Mouse (Mus musculus): ENCODE measurements around the gene Gm18336.
"Not testable (repeated sequence)": the region's sequence is repeated elsewhere in the genome, so short reads cannot be mapped to it uniquely, and the experiment has no call there.

The Gm18336 gene

GRCm38 (mm10) chrX:73398636-73399035 lies at the start of gene Gm18336:
TSS of gene Gm18336 (minus strand) at chrX:73398736.
- DNase-seq (ENCODE audit: extremely low read depth, low read depth), result not testable (repeated sequence)

- DNase-seq (ENCODE audit: extremely low read depth, low read depth), result no peak
Observed at GRCm38 (mm10) chrX:73441428-73441827, 42.9 kb upstream of the Gm18336 start.

- no peak for DNase-seq (ENCODE audit: extremely low read depth, low read depth)
Observed at GRCm38 (mm10) chrX:73435252-73435651, 36.7 kb upstream of the Gm18336 start, which contains the start of gene Trex2. TSS of gene Trex2 (minus strand) at chrX:73435344.

GRCm38 (mm10) chrX:73432850-73433249 lies 34.3 kb upstream of the Gm18336 start:
- DNase-seq (ENCODE audit: extremely low read depth, low read depth), result no peak

GRCm38 (mm10) chrX:73430036-73430435 lies 31.5 kb upstream of the Gm18336 start:
- DNase-seq (ENCODE audit: extremely low read depth, low read depth), result peak; percentile 52

- DNase-seq (ENCODE audit: extremely low read depth, low read depth), result no peak
Observed at GRCm38 (mm10) chrX:73412767-73413166, 14.2 kb upstream of the Gm18336 start.

- DNase-seq (ENCODE audit: extremely low read depth, low read depth), result no peak
Observed at GRCm38 (mm10) chrX:73410880-73411517, 12.5 kb upstream of the Gm18336 start, which contains the start of gene Zfp92. TSS of gene Zfp92 (plus strand) at chrX:73411096.

GRCm38 (mm10) chrX:73401616-73402015 lies 3.1 kb upstream of the Gm18336 start:
- DNase-seq (ENCODE audit: extremely low read depth, low read depth), result no peak

GRCm38 (mm10) chrX:73400951-73401350 lies 2.4 kb upstream of the Gm18336 start:
- no peak for DNase-seq (ENCODE audit: extremely low read depth, low read depth)

- DNase-seq (ENCODE audit: extremely low read depth, low read depth), result no peak
Observed at GRCm38 (mm10) chrX:73396446-73396845, 2.1 kb downstream of the Gm18336 start.

- DNase-seq (ENCODE audit: extremely low read depth, low read depth), result no peak
Observed at GRCm38 (mm10) chrX:73391481-73391880, 7.1 kb downstream of the Gm18336 start.

GRCm38 (mm10) chrX:73384924-73385323 lies 13.6 kb downstream of the Gm18336 start:
- no peak for DNase-seq (ENCODE audit: extremely low read depth, low read depth)

- DNase-seq (ENCODE audit: extremely low read depth, low read depth), result no peak
Observed at GRCm38 (mm10) chrX:73384419-73384818, 14.1 kb downstream of the Gm18336 start.

- DNase-seq (ENCODE audit: extremely low read depth, low read depth), result peak; percentile 20
Observed at GRCm38 (mm10) chrX:73363291-73363690, 35.2 kb downstream of the Gm18336 start.

GRCm38 (mm10) chrX:73356719-73357118 lies 41.8 kb downstream of the Gm18336 start:
- DNase-seq (ENCODE audit: extremely low read depth, low read depth), result no peak

- no peak for DNase-seq (ENCODE audit: extremely low read depth, low read depth)
Observed at GRCm38 (mm10) chrX:73356163-73356562, 42.4 kb downstream of the Gm18336 start.

Measured in MEL-GATA-1-ER (cell line).